Mouse (Mus musculus): ENCODE results near the gene Cltrn. TPM values are rescaled to one million over a fixed set of nuclear protein-coding genes. Genes with fewer than 3 reads are reported as not detected.

The Cltrn gene
- polyA plus RNA-seq, 1 experiment from 2014 or later = 0.39 TPM

GRCm38 (mm10) chrX:164092300-164093169 lies 3.9 kb downstream of the Cltrn start:
- Histone ChIP-seq H3K4me3 (no peak overlapping the region), H3K27me3 (replicated peaks; ENCODE audit: low read depth, poor library complexity, severe bottlenecking) (peaks cover 89% of the 10 kb centered on the region), H3K4me1 (peaks cover 6% of the 10 kb centered on the region; the same call in 1 of the 2 replicates), H3K9me3 (no peaks in the 10 kb centered on the region), H3K27ac (replicated peaks) (no peak overlapping the region), H3K36me3 (replicated peaks) (no peaks in the 10 kb centered on the region)
- 48% methylated on average over 7 of the region's 7 CpGs for WGBS
- peak; percentile 10 for DNase-seq (ENCODE audit: low spot score)

GRCm38 (mm10) chrX:164093435-164093834 lies 4.8 kb downstream of the Cltrn start:
- 86% methylated on average over 5 of the region's 5 CpGs for WGBS

GRCm38 (mm10) chrX:164095838-164096237 lies 7.2 kb downstream of the Cltrn start:
- 77% methylated on average over 2 of the region's 2 CpGs for WGBS
- peaks cover 6% of the 10 kb centered on the region; the same call in 1 of the 2 replicates for H3K4me1 ChIP-seq
- no peak overlapping the region for H3K27ac ChIP-seq (replicated peaks)
- no peak for DNase-seq (ENCODE audit: low spot score)
- H3K36me3 ChIP-seq (replicated peaks) = no peaks in the 10 kb centered on the region
- H3K4me3 ChIP-seq = no peak overlapping the region
- H3K9me3 ChIP-seq = no peaks in the 10 kb centered on the region
- peaks cover 83% of the 10 kb centered on the region for H3K27me3 ChIP-seq (replicated peaks; ENCODE audit: low read depth, poor library complexity, severe bottlenecking)

More at GRCm38 (mm10) chrX:164093435-164093834, 4.8 kb downstream of the Cltrn start:
- Histone ChIP-seq H3K4me1 (peaks cover 6% of the 10 kb centered on the region; the same call in 1 of the 2 replicates), H3K36me3 (replicated peaks) (no peaks in the 10 kb centered on the region), H3K4me3 (no peak overlapping the region), H3K9me3 (no peaks in the 10 kb centered on the region), H3K27me3 (replicated peaks; ENCODE audit: low read depth, poor library complexity, severe bottlenecking) (peaks cover 90% of the 10 kb centered on the region), H3K27ac (replicated peaks) (no peak overlapping the region)
- no peak for DNase-seq (ENCODE audit: low spot score)

GRCm38 (mm10) chrX:164101483-164101882 lies 12.9 kb downstream of the Cltrn start:
- Histone ChIP-seq H3K4me1 (no peaks in the 10 kb centered on the region; the same call in 1 of the 2 replicates), H3K9me3 (no peaks in the 10 kb centered on the region), H3K27ac (replicated peaks) (no peak overlapping the region), H3K27me3 (replicated peaks; ENCODE audit: low read depth, poor library complexity, severe bottlenecking) (peaks cover 72% of the 10 kb centered on the region), H3K36me3 (replicated peaks) (no peaks in the 10 kb centered on the region), H3K4me3 (no peak overlapping the region)
- DNase-seq (ENCODE audit: low spot score) = no peak

GRCm38 (mm10) chrX:164102198-164102597 lies 13.6 kb downstream of the Cltrn start:
- Histone ChIP-seq H3K4me3 (no peak overlapping the region), H3K9me3 (no peaks in the 10 kb centered on the region), H3K36me3 (replicated peaks) (no peaks in the 10 kb centered on the region), H3K27me3 (replicated peaks; ENCODE audit: low read depth, poor library complexity, severe bottlenecking) (peaks cover 77% of the 10 kb centered on the region), H3K4me1 (no peaks in the 10 kb centered on the region; the same call in 1 of the 2 replicates), H3K27ac (replicated peaks) (no peak overlapping the region)
- 87% methylated on average over 7 of the region's 7 CpGs for WGBS
- DNase-seq (ENCODE audit: low spot score) = no peak

- Histone ChIP-seq H3K4me3 (no peak overlapping the region), H3K36me3 (replicated peaks) (no peaks in the 10 kb centered on the region), H3K27me3 (replicated peaks; ENCODE audit: low read depth, poor library complexity, severe bottlenecking) (peaks cover 77% of the 10 kb centered on the region), H3K4me1 (no peaks in the 10 kb centered on the region; the same call in 1 of the 2 replicates), H3K27ac (replicated peaks) (no peak overlapping the region), H3K9me3 (no peaks in the 10 kb centered on the region)
- DNase-seq (ENCODE audit: low spot score) = no peak
- 72% methylated on average over 6 of the region's 6 CpGs for WGBS
Measured at GRCm38 (mm10) chrX:164102656-164103055, 14.0 kb downstream of the Cltrn start.

GRCm38 (mm10) chrX:164111146-164111545 lies 22.5 kb downstream of the Cltrn start:
- Histone ChIP-seq H3K4me3 (no peak overlapping the region), H3K36me3 (replicated peaks) (no peaks in the 10 kb centered on the region), H3K4me1 (no peaks in the 10 kb centered on the region), H3K27ac (replicated peaks) (no peak overlapping the region), H3K9me3 (no peaks in the 10 kb centered on the region), H3K27me3 (replicated peaks; ENCODE audit: low read depth, poor library complexity, severe bottlenecking) (peaks cover 66% of the 10 kb centered on the region)
- DNase-seq (ENCODE audit: low spot score) = no peak
- 76% methylated on average over 3 of the region's 3 CpGs for WGBS

GRCm38 (mm10) chrX:164113744-164114143 lies 25.1 kb downstream of the Cltrn start:
- Histone ChIP-seq H3K4me3 (no peak overlapping the region), H3K4me1 (no peaks in the 10 kb centered on the region), H3K27ac (replicated peaks) (no peak overlapping the region), H3K27me3 (replicated peaks; ENCODE audit: low read depth, poor library complexity, severe bottlenecking) (peaks cover 57% of the 10 kb centered on the region), H3K9me3 (no peaks in the 10 kb centered on the region), H3K36me3 (replicated peaks) (no peaks in the 10 kb centered on the region)
- 92% methylated on average over 6 of the region's 6 CpGs for WGBS
- DNase-seq (ENCODE audit: low spot score) = no peak

- no peaks in the 10 kb centered on the region for H3K9me3 ChIP-seq
- H3K27ac ChIP-seq (replicated peaks) = no peak overlapping the region
- DNase-seq (ENCODE audit: low spot score) = no peak
- WGBS = 89% methylated on average over 3 of the region's 3 CpGs
- H3K4me3 ChIP-seq = no peak overlapping the region
- no peaks in the 10 kb centered on the region for H3K36me3 ChIP-seq (replicated peaks)
- no peaks in the 10 kb centered on the region for H3K4me1 ChIP-seq
- peaks cover 63% of the 10 kb centered on the region for H3K27me3 ChIP-seq (replicated peaks; ENCODE audit: low read depth, poor library complexity, severe bottlenecking)
Measured at GRCm38 (mm10) chrX:164123942-164124341, 35.3 kb downstream of the Cltrn start.

GRCm38 (mm10) chrX:164133531-164133930 lies 44.9 kb downstream of the Cltrn start:
- Histone ChIP-seq H3K4me3 (no peak overlapping the region), H3K27me3 (replicated peaks; ENCODE audit: low read depth, poor library complexity, severe bottlenecking) (peaks cover 84% of the 10 kb centered on the region), H3K36me3 (replicated peaks) (no peaks in the 10 kb centered on the region), H3K9me3 (no peaks in the 10 kb centered on the region), H3K4me1 (no peaks in the 10 kb centered on the region), H3K27ac (replicated peaks) (no peak overlapping the region)
- no peak for DNase-seq (ENCODE audit: low spot score)
- 93% methylated on average over 3 of the region's 3 CpGs for WGBS

GRCm38 (mm10) chrX:164135304-164135818 lies 46.7 kb downstream of the Cltrn start:
- 88% methylated on average over 4 of the region's 4 CpGs for WGBS
- Histone ChIP-seq H3K27ac (replicated peaks) (no peak overlapping the region), H3K4me1 (no peaks in the 10 kb centered on the region), H3K36me3 (replicated peaks) (no peaks in the 10 kb centered on the region), H3K4me3 (no peak overlapping the region), H3K27me3 (replicated peaks; ENCODE audit: low read depth, poor library complexity, severe bottlenecking) (peaks cover 84% of the 10 kb centered on the region), H3K9me3 (no peaks in the 10 kb centered on the region)
- no peak for DNase-seq (ENCODE audit: low spot score)

GRCm38 (mm10) chrX:164139032-164139431 lies 50.4 kb downstream of the Cltrn start, which contains the start of gene Ace2:
Gene Ace2, plus strand, starts transcription at chrX:164139332.
- Histone ChIP-seq H3K27me3 (replicated peaks; ENCODE audit: low read depth, poor library complexity, severe bottlenecking) (peaks cover 87% of the 10 kb centered on the region), H3K36me3 (replicated peaks) (no peaks in the 10 kb centered on the region), H3K4me3 (no peak within 1 kb of the TSS), H3K9me3 (no peaks in the 10 kb centered on the region), H3K4me1 (no peaks in the 10 kb centered on the region), H3K27ac (replicated peaks) (no peak within 1 kb of the TSS)
- DNase-seq (ENCODE audit: low spot score) = no peak
- WGBS = 87% methylated on average over 2 of the region's 2 CpGs
